28 mouse cellular contexts compared by ENCODE assay signal in the genomic region with DNA sequence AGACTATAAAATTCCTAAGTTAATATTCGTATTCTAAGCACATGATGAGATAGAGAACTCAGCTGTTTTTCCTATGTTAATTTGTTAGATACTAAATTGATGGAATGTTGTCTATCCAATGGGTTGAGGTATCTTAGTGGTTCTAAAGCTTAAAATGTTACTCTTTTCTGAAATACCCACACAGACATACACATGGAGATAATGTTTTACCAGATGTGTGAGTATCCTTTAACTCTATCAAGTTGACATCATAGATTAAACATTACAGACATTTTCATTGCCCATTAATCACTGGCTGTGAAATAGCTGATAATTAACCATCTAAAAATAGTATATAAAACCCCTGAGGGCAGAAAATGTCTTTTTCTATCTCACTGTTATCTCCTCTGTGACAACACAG.
"Had no signal": no experiment of that assay in that cellular context is flagged by ENCODE, and none has a peak within 500 bp of the region (broad histone marks: within the 10 kb centered on the region; RNA-seq: fewer than 3 reads in every experiment).

No protein-coding gene starts in this region.

- DNase-seq: cerebellum, adult 2 months; cerebellum, adult 8-10 months; cerebellum, adult 9-10 months; cerebellum, adult 9-11 months; cerebellum, postnatal 10 days; cerebellum, postnatal 14 days; cerebellum, postnatal 25 days; cerebellum, postnatal 36 days; embryo, embryonic 11 days; forebrain, postnatal 0 days; gastrocnemius, adult 2 months; gastrocnemius, postnatal 10 days; gastrocnemius, postnatal 14 days; gastrocnemius, postnatal 25 days; gastrocnemius, postnatal 36 days; heart, adult 11 months; heart, adult 18-20 months had no signal

- H3K4me3 ChIP-seq: embryonic facial prominence, embryonic 10.5 days; embryonic facial prominence, embryonic 12.5 days; embryonic facial prominence, embryonic 13.5 days; embryonic facial prominence, embryonic 15.5 days; erythroblast, embryonic 14.5 days; forebrain, embryonic 10.5 days; forebrain, embryonic 12.5 days; forebrain, embryonic 13.5 days; forebrain, embryonic 15.5 days; gastrocnemius, adult 2 months had no signal

- H3K27ac ChIP-seq: embryonic facial prominence, embryonic 10.5 days; embryonic facial prominence, embryonic 12.5 days; embryonic facial prominence, embryonic 13.5 days; embryonic facial prominence, embryonic 15.5 days; forebrain, embryonic 10.5 days; forebrain, embryonic 12.5 days; forebrain, embryonic 13.5 days; forebrain, embryonic 15.5 days; gastrocnemius, adult 2 months had no signal

- H3K27me3 ChIP-seq: embryonic facial prominence, embryonic 12.5 days; embryonic facial prominence, embryonic 13.5 days; embryonic facial prominence, embryonic 15.5 days; forebrain, embryonic 12.5 days; forebrain, embryonic 13.5 days; forebrain, embryonic 15.5 days had no signal

- ATAC-seq: forebrain, embryonic 13.5 days; forebrain, embryonic 14.5 days; forebrain, embryonic 15.5 days; forebrain, embryonic 16.5 days; forebrain, postnatal 0 days had no signal

- H3K9me3 ChIP-seq: embryonic facial prominence, embryonic 10.5 days; embryonic facial prominence, embryonic 12.5 days; embryonic facial prominence, embryonic 13.5 days; embryonic facial prominence, embryonic 15.5 days; forebrain, embryonic 10.5 days; forebrain, embryonic 12.5 days; forebrain, embryonic 13.5 days; forebrain, embryonic 15.5 days had no signal

- H3K4me1 ChIP-seq: embryonic facial prominence, embryonic 10.5 days; embryonic facial prominence, embryonic 12.5 days; embryonic facial prominence, embryonic 13.5 days; embryonic facial prominence, embryonic 15.5 days; forebrain, embryonic 10.5 days; forebrain, embryonic 12.5 days; forebrain, embryonic 13.5 days; forebrain, embryonic 15.5 days had no signal

- H3K9ac ChIP-seq: embryonic facial prominence, embryonic 12.5 days; embryonic facial prominence, embryonic 13.5 days; embryonic facial prominence, embryonic 15.5 days; forebrain, embryonic 12.5 days; forebrain, embryonic 13.5 days; forebrain, embryonic 15.5 days; forebrain, postnatal 0 days had no signal

- H3K36me3 ChIP-seq: embryonic facial prominence, embryonic 10.5 days; embryonic facial prominence, embryonic 12.5 days; embryonic facial prominence, embryonic 13.5 days; embryonic facial prominence, embryonic 15.5 days; forebrain, embryonic 10.5 days; forebrain, embryonic 12.5 days; forebrain, embryonic 15.5 days had no signal

- H3K4me2 ChIP-seq: embryonic facial prominence, embryonic 12.5 days; embryonic facial prominence, embryonic 13.5 days; embryonic facial prominence, embryonic 15.5 days; forebrain, embryonic 12.5 days; forebrain, embryonic 13.5 days; forebrain, embryonic 15.5 days had no signal
